In genomic region chr1:44235311-44235710, GRCm38 (mm10) we compare ENCODE assay signal across 26 mouse cellular contexts. TPM values are rescaled to one million over a fixed set of nuclear protein-coding genes. Genes with fewer than 3 reads are reported as not detected.
"Had no signal": no experiment of that assay in that cellular context is flagged by ENCODE, and none has a peak within 500 bp of the region (broad histone marks: within the 10 kb centered on the region; RNA-seq: fewer than 3 reads in every experiment).

No protein-coding gene starts in this region.

- DNase-seq: heart, postnatal 10 days; heart, postnatal 14 days; heart, postnatal 36 days; heart, postnatal 4 days; kidney, adult 11 months; kidney, adult 18-20 months; kidney, adult 2 months; kidney, adult 8-10 months; kidney, adult 9 months; kidney, postnatal 10 days; kidney, postnatal 14 days; kidney, postnatal 25 days; kidney, postnatal 36 days; kidney, postnatal 4 days; layer of hippocampus, adult 9-11 months; layer of hippocampus, postnatal 36 days had no signal

RNA-seq across cellular contexts. Expression of gene Mettl21e, which starts 16.6 kb away (rescaled TPM):
- total RNA-seq: heart, postnatal 4 days; hematopoietic stem cell, adult 5-6 weeks; hindbrain, postnatal 0 days; layer of hippocampus, adult 18-20 months; layer of hippocampus, adult 2 months; layer of hippocampus, adult 8-10 months; layer of hippocampus, postnatal 10 days; layer of hippocampus, postnatal 14 days; layer of hippocampus, postnatal 25 days; layer of hippocampus, postnatal 36 days; left cerebral cortex, adult 18-20 months; left cerebral cortex, adult 2 months had no signal
